Mouse (Mus musculus): ENCODE measurements around the gene Scyl1.

The Scyl1 gene

GRCm38 (mm10) chr19:5743576-5743975, 27.6 kb downstream of the Scyl1 start:
- DNase-seq (ENCODE audit: inconsistent ontology term): peak; percentile 97

GRCm38 (mm10) chr19:5742241-5742641, 29.0 kb downstream of the Scyl1 start:
- DNase-seq (ENCODE audit: inconsistent ontology term): peak; percentile 66

DNA sequence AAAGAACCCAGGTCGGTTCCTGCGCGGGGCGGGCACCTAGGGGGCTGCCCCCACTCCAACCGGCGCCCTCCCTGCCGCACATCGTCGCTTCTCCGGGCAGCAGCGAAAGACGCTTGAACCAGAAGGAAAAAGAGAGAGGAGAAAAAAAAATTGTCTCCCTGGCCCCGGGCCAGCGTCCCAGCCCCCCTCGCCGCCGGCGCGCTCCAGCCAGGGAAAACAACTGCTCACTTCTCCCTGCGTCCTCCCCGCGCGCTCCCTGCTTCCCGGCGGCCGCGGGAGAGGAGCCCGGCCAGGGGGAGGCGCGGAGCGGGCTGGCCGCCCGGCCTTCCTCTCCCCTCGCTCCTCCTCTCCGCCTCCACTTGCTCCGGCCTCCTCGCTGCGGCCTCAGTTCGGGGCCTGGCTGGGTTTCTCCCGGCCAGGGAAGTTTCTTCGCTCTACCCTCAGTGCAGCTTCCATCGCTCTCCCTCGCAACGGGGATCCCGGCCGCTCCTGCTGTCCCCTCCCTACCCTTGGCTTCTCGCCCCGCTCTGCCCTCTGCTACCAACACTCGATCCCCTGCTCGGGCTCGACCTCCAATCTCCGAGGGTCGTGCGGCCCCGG, 29.5 kb downstream of the Scyl1 start:
- peak; percentile 92 for DNase-seq (ENCODE audit: inconsistent ontology term)

DNA sequence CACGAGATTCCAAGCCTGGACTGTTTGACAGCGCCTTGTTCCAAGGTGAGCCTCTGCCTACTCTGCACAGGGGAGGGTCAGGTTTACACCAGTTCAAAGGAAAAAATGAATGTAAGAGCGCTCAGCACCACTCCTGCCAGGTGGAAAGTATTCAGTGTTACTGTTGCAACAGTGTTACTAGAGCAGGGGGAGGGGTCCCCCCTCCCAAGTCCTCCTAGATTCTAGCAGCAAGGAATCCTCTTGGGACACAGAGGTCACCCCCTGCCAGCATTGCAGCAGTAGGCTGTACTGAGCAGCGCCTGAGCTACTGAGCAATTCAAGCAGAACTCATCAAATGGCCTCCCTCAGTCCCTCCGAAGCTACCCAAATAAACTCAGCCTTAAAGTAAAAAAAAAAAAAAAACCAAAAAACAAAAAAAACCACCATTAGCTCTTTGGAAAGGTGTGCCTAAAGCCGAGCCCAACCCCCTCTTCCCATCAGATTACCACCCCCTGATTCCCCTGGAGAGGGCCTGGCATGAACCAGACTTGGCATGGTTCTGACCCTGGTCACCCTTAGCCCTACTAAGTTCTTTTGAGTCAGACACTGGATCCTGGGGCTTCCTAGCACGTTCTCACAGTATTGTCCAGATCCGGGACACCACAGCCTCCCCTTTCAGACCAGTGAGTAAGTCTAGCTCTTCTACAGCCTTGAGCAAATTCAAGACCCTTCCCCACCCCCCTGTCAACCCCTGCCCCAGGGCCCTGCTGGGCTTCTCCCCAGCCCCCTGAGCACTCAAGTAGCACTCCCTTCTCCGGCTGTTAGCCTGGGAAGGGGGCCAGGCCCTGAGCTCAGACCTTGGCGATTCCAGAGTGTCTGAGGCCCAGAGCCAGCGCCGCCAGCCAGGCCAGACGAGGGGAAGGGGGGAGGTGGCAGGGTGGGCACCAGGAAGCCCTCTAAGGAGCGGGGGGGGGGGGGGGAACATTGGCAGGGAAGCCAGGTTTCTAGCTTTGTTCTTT, 30.6 kb downstream of the Scyl1 start, which contains the start of gene Ltbp3:
Gene Ltbp3 (plus strand): TSS at position 585 of the 998 bp plus-strand sequence.
- DNase-seq (ENCODE audit: inconsistent ontology term): peak; percentile 87

- DNase-seq (ENCODE audit: inconsistent ontology term): no peak
Observed at GRCm38 (mm10) chr19:5739446-5739845, 31.8 kb downstream of the Scyl1 start.

DNA sequence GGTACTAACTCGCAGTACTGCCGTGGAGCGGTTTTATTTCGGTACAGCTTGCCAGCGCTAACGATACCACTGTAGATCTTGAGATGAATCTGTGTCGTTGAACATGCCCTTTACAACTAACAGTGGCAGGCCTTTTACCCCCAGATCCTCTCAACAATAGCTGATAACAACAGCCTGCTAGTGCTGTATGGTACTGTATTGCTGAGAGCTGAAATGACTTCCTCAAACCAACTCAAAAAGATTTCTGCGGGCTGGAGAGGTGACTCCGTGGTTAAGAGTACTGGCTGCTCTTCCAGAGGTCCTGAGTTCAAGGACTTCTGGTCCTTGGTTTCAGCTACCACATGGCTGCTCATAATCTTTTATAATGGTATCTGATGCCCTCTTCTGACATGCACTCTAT, 36.9 kb downstream of the Scyl1 start:
- DNase-seq (ENCODE audit: inconsistent ontology term): no peak

DNA sequence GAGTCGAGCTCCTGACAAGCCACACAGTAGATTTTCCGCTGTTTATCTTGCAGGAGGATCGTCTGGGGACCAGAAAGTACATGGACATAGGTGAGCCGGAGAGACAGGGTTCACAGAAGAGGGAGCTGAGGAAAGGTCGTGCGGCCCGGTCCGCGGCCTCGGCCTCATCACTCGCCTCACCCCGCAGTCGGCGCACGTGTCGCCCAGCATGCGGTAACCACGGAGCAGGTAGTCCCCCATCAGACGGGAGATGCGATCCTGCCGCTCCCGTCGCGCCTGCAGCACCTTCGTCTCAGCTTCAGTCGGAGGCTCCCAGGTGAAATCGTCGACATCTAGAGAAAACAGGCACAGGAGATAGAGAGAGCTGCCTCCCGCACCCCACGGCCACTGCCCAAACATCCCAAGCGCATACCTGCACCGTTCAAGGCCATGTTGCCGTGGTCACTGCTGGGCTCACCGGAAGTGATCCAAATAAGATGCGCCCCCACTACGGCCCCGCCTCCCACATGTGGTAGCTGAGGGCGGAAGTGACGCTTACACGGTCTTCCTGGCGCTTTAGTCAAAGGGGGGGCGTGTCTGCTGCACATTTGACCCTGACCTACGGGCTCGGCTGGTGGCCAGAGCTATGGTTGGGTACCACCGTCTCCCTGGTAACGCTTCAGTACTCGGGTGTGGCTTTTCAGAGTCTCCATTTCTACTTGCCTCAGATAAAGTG, 39.8 kb downstream of the Scyl1 start:
- peak; percentile 95 for DNase-seq (ENCODE audit: inconsistent ontology term)

GRCm38 (mm10) chr19:5730314-5731186, 40.7 kb downstream of the Scyl1 start:
- DNase-seq (ENCODE audit: inconsistent ontology term): no peak

DNA sequence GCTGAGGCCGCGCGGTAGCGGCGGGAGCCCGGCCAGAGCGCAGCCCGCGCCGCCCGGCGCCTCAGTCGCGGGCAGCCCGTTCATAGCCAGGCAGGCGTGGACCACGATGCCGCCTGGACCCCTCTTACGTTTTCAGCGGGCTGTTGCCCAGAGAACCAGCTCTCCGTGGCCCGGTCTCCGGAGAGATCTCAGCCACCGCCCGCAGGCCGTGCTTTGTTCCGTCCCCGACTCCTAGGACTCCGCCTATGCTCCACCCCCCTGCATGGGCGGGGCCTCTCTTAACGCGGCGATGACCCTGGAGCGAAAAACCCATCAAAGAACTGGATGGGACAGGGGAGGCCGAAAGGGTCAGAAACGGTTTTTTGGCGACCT, 41.8 kb downstream of the Scyl1 start, which contains the start of gene Fam89b:
Gene Fam89b (minus strand): TSS at position 210 of the 372 bp plus-strand sequence.
- peak; percentile 90 for DNase-seq (ENCODE audit: inconsistent ontology term)

DNA sequence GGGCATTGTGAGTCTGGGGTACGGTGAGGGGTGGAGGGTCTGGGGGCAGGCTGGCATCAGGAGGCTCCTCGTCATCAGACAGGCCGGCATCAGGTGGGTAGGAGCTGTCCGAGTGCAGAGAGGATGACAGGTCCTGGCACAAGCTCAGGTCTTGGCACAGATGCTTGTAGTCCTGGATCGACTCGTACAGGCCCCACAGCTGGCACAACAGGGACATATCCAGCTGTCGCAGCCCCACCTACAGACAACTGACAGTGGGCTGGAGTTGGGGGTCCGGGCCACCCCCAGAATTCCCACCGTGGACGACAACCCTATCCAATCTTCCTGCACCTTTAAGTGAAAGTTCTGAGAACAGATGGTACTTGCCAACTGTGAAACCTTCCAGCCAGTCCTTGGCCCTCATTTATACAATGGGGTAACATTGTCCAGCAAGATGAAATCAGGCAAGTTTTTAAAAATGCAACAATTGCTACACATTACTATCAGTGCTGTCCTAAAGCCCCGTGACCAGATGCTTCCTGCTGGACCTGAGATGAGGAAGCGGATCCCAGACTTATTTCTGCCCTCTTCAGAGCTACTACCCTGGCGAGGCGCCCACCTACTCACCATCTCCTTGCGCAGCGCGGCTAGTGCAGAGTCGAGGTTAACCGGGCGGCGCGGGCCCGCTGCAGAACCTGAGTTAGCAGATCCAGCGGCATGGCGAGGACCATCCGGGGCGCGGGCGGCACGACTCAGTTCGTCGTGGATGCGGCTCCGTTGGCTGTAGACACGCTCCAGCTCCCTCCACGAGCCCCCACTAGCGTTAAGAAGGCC, 42.4 kb downstream of the Scyl1 start:
- peak; percentile 67 for DNase-seq (ENCODE audit: inconsistent ontology term)

GRCm38 (mm10) chr19:5727701-5728100, 43.5 kb downstream of the Scyl1 start:
- DNase-seq (ENCODE audit: inconsistent ontology term): peak; percentile 86

DNA sequence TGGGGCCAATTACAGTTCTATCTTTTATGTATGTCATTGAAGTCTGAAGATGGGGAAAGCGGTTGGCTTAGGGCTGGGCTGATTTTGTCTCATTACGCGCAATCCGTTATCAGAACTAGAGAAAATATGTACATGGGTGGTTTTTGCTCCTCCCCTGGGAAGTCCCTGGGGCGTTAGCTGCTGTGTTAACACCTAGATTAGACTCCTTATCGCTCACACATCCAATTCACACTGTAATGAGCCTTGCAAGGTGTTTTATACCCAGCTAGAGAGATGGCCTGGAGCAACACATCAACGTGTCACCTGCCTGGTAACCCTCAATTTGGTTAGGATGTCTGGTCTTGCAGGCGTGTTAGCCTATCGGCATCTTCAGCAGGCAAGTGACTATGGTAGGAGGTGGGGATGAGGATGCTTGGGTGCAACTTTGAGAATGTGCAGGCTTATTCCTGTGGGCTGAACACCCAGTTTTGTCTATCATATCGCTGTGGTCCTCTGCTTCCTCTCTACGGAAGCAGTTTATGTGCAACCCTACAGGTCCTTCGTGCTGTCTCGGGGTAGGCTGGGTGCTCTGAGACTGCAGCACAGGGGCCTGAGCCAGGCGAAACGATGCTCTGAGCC, 44.1 kb downstream of the Scyl1 start:
- no peak for DNase-seq (ENCODE audit: inconsistent ontology term)

- DNase-seq (ENCODE audit: inconsistent ontology term): peak; percentile 76
Observed at GRCm38 (mm10) chr19:5725767-5726515, 45.3 kb downstream of the Scyl1 start, which contains the start of gene Ehbp1l1. TSS of gene Ehbp1l1 (minus strand) at chr19:5726317.

- no peak for DNase-seq (ENCODE audit: inconsistent ontology term)
Observed at GRCm38 (mm10) chr19:5725029-5725707, 46.1 kb downstream of the Scyl1 start.

DNA sequence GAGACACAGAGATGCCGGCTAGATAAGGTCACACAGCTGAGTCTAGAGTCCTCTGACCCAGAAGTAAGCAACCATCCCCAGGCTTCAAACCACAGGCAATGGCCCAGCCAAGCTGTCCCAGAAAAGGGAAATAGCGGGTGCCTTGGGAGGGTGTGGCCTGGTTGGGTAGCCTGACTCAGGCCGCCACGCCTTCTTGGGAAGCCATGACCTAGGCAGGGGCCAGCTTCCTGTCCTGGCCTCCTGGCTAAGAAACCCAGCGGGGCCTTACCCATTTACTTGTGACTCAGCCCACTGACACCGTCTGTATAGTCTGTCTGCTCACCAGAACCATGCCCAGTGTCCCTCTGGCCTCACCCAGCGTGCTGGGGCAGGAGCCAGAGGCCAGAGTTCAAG, 46.7 kb downstream of the Scyl1 start:
- DNase-seq (ENCODE audit: inconsistent ontology term): peak; percentile 81

- no peak for DNase-seq (ENCODE audit: inconsistent ontology term)
Observed at GRCm38 (mm10) chr19:5723934-5724548, 47.2 kb downstream of the Scyl1 start.

DNA sequence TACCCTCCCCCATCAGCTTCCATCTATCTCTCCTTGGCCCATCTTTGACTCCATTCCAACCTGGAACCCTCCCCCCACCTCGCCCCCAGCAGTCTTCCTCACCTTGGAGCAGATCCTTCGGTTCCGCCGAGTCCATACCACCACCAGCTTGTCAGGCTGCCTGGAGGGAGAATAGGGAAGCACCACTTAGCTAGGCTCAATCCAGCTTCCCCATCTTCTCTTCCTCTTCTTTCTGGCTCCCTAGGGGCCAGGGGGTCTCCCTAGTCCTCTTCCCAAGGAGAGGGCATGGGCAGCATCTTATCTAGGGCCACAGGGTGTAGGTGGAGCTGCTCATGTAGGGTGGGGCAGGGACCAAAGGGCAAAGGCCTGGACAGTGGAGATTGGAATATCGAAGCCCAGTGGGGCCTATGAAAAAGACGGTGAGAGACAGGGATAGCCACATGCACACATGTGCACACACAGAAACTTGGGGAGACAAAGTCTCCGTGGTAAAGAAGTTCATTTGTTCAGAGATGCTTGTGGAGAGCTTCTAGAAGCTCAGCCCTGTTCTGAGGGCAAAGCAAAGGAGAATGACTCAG, 48.3 kb downstream of the Scyl1 start:
- no peak for DNase-seq (ENCODE audit: inconsistent ontology term)

GRCm38 (mm10) chr19:5721233-5721632, 50.0 kb downstream of the Scyl1 start:
- no peak for DNase-seq (ENCODE audit: inconsistent ontology term)
